Mouse (Mus musculus) megakaryocyte, embryonic 14.5 days (primary cell): Measurements from ENCODE around the gene Baz2a. TPM values are rescaled to one million over a fixed set of nuclear protein-coding genes. Genes with fewer than 3 reads are reported as not detected.
"Not testable (repeated sequence)": the region's sequence is repeated elsewhere in the genome, so short reads cannot be mapped to it uniquely, and the experiment has no call there.

Source experiments
- H3K27me3 ChIP-seq: replicated peaks from 2 replicates; pipeline ENCODE3; 2012; ENCODE audit warnings: inconsistent platforms
- H3K36me3 ChIP-seq: replicated peaks from 2 replicates; pipeline ENCODE3; 2012; ENCODE audit warnings: low read length, inconsistent platforms, mixed read lengths
- H3K4me1 ChIP-seq: 2 replicates; pipeline ENCODE4 v1.6.1; 2012; ENCODE audit warnings: inconsistent platforms
- H3K4me3 ChIP-seq: replicated peaks from 2 replicates; pipeline ENCODE3; 2012; ENCODE audit warnings: moderate library complexity, mild to moderate bottlenecking, inconsistent platforms
- H3K9me3 ChIP-seq: 2 replicates; pipeline ENCODE4 v1.6.1; 2012; ENCODE audit warnings: inconsistent platforms
- FLI1 ChIP-seq: IDR thresholded peaks from 2 replicates; pipeline ENCODE4 v1.6.1; 2012; ENCODE audit warnings: low read length, inconsistent platforms, mixed read lengths
- GATA1 ChIP-seq: IDR thresholded peaks from 3 replicates; pipeline ENCODE4 v1.6.1; 2012; ENCODE audit warnings: mixed read lengths, low read length, inconsistent platforms, borderline replicate concordance
- polyA plus RNA-seq: library from polyadenylated mRNA; stranded (reverse); fragments of >175 nt; gene quantifications from 2 replicates; pipeline ENCODE4 v1.2.3, GENCODE M21; 2012; ENCODE audit warnings: low replicate concordance; ENCODE audit not compliant: insufficient read depth

Gene Baz2a
- polyA plus RNA-seq, 1 experiment, result 16.7 TPM

DNA sequence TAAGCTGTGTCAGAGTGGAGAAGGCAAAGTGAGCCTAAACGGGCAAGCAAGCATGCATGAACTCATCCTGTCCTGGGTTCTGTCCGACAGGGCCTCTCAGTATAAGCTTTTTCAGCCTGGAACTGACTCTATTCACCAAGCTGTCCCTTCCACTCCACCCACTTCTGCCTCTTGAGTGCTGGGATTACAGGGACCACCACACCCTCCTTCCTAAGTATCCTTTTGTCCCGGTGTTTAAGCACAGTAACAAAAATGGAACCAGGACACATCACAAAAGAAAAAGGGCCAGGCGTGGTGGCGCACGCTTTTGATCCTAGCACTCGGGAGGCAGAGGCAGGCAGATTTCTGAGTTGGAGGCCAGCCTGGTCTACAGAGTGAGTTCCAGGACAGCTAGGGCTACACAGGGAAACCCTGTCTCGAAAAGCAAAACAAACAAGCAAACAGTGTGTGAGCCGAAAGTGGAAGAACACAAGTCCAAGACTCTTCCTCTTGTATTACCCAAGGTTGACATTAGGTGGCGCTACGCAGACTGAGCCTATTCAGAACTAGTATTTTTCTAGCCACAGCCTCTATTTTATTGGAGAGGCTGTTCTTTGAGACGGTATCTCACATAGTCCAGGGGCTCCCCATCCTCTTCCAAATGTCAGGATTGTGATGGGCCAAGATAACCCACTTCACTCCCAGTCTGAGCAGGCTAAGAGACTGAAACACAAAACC lies 49.0 kb downstream of the Baz2a start:
- H3K36me3 ChIP-seq, result peaks cover 68% of the 10 kb centered on the region
- no peaks in the 10 kb centered on the region for H3K9me3 ChIP-seq
- TF ChIP-seq FLI1, result no peak
- TF ChIP-seq GATA1, result no peak
- H3K27me3 ChIP-seq, result no peaks in the 10 kb centered on the region
- H3K4me3 ChIP-seq, result no peak overlapping the region
- H3K4me1 ChIP-seq, result no peaks in the 10 kb centered on the region

DNA sequence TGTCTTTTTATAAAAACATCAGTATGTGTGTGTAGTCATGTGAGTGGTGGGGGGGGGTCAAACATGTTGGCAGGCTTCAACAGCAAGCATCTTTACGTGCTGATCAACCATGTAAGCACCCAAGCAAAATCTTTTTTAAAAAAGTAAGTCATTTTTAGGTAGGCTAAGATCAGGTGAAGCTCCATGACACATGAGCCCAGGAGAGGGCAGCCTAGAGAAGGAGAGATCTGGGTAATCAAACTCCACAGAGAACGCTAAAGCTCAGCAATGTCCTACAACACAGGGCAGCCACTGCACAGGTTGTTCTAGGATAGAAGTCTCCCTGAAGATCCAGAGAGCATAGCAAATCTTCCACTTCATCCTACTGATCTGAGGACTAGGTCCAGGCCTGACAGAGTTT lies 50.8 kb downstream of the Baz2a start:
- Histone ChIP-seq H3K9me3 (no peaks in the 10 kb centered on the region), H3K4me1 (no peaks in the 10 kb centered on the region), H3K36me3 (peaks cover 70% of the 10 kb centered on the region), H3K4me3 (no peak overlapping the region), H3K27me3 (no peaks in the 10 kb centered on the region)
- TF ChIP-seq GATA1, result no peak
- no peak for TF ChIP-seq FLI1

DNA sequence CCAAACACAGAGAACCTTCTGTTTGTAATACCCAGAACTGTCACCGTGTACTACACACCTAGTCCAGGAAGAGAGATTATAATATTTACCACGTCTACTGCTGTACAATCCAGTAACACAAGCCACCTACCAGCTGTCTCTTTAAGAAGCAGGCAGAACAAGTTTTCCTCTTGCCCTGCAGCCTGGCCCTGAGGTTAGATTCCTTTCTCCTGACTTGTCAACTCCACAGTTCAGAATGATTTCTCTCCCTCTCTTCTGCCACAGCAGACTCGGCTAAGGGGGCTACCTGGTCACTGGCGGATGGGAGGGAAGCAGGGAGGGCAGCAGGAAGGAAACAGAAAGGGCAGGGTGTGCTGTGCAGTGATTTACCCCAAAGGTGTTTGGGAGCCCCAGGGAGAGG lies 52.3 kb downstream of the Baz2a start:
- no peaks in the 10 kb centered on the region for H3K9me3 ChIP-seq
- peaks cover 58% of the 10 kb centered on the region for H3K36me3 ChIP-seq
- H3K4me3 ChIP-seq, result no peak overlapping the region
- H3K4me1 ChIP-seq, result peaks cover 2% of the 10 kb centered on the region
- H3K27me3 ChIP-seq, result no peaks in the 10 kb centered on the region
- TF ChIP-seq GATA1 (no peak), FLI1 (no peak)

DNA sequence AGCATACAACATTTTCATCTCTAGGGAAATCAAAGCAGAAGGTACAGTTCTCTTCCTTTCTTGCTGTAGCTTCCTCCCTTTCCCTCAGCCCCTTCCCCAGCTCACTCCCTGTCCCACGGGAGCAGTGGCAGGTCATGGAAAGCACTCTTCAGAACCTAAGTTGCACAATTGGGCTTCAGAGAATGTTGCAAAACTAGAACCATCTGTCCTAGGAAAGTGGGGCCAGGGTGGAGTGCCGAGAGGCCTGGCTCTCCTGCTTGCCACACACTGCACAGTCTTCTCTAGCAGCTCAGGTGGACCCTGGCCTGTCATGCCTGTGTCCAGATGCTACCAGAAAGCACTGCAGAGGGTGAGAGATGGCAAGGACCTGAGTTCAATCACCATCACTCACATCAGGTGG lies 53.6 kb downstream of the Baz2a start:
- H3K36me3 ChIP-seq, result peaks cover 50% of the 10 kb centered on the region
- no peaks in the 10 kb centered on the region for H3K27me3 ChIP-seq
- H3K9me3 ChIP-seq, result no peaks in the 10 kb centered on the region
- no peak overlapping the region for H3K4me3 ChIP-seq
- H3K4me1 ChIP-seq, result peaks cover 15% of the 10 kb centered on the region
- TF ChIP-seq FLI1, result no peak
- no peak for TF ChIP-seq GATA1

DNA sequence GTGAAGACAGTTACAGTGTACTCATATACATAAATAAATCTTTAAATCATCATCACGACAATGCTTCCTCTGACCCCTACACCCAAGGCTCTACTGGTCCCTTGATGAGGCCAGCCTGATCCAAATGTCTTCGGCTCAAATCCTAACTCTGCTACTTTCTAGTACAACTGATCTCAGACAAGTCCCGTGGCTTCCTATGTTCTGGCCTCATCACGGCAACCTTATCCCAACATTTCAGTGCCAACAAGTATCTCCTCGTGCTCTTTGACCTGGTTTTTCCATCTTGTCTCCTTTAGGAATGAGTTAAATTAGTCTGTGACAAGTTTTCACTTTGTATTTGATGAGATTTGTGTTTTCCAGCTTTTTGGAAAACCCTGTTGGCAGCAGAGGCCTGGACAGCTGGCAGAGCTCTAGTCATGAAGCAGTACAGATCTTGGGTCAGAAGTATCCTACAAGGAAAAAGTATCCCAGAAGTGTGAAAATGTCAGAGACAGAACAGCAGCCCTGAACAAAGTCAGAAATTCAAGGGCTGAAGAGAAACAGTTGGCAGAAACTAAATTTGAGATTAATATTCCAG lies 57.5 kb downstream of the Baz2a start:
- Histone ChIP-seq H3K27me3 (no peaks in the 10 kb centered on the region), H3K4me3 (peak overlapping the region; percentile 87), H3K36me3 (peaks cover 36% of the 10 kb centered on the region), H3K4me1 (peaks cover 21% of the 10 kb centered on the region), H3K9me3 (no peaks in the 10 kb centered on the region)
- TF ChIP-seq GATA1, result no peak
- no peak for TF ChIP-seq FLI1

DNA sequence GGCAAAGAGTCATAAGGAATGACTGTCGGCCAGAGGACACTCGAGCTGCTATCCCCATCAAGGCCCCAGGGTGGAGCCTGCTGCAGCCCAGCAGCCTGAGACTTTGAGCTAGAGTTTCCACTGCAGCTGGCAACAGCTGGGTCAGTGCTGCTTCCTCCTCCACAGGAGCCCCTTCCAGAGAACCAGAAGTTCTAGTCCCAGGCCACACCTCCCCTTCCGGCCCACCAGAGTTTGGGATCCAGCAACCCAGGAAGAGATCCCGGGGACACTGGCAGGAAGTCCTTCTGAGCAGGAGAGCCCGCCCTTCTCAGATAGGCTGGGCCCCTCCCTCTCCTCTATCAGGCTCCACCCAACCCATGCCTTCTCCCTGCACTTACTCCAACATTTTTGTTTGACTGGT lies 58.2 kb downstream of the Baz2a start:
- peak overlapping the region; percentile 87 for H3K4me3 ChIP-seq
- H3K27me3 ChIP-seq, result no peaks in the 10 kb centered on the region
- H3K4me1 ChIP-seq, result peaks cover 21% of the 10 kb centered on the region
- no peak for TF ChIP-seq FLI1
- TF ChIP-seq GATA1, result no peak
- H3K9me3 ChIP-seq, result no peaks in the 10 kb centered on the region
- peaks cover 32% of the 10 kb centered on the region for H3K36me3 ChIP-seq

DNA sequence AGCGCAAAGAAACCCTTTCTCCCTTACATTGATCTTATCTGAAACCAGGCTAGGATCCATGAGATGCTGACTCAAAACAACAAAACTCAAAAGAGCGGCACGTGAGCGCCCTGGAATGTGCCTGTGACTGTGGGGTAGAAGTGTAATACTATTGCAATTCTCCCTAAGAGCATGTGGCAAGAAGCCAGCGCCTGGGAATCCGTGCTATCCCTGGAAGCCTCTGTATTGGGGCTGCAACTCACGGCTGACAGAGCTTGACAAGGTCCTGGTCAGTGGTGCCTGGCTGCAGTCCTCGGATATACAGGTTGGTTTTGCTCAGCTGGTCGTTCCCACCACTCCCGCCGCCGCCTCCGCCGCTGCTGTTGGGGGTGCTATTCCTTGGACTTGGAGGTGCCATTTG lies 59.6 kb downstream of the Baz2a start:
- Histone ChIP-seq H3K9me3 (no peaks in the 10 kb centered on the region), H3K36me3 (peaks cover 20% of the 10 kb centered on the region), H3K4me1 (peaks cover 21% of the 10 kb centered on the region), H3K4me3 (no peak overlapping the region), H3K27me3 (no peaks in the 10 kb centered on the region)
- TF ChIP-seq FLI1, result no peak
- TF ChIP-seq GATA1, result no peak

DNA sequence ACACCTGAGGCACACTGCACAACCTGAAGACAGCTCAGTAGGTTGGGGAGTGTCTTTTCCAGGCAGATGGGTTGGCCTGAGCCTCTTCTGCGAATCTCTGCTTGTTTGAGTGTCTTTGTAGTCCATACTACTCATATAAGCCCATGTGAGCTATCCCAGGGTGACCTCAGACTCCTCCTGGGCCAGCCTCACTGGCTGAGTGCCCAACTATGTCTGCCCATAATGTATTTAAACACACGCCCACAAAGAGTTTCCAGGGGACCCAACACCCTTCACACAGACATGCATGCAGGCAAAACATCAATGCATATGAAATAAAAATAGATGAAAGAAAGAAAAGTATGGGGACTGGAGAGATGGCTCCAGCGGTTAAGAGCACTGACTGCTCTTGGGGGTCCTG lies 62.6 kb downstream of the Baz2a start:
- H3K4me1 ChIP-seq, result peaks cover 16% of the 10 kb centered on the region
- H3K4me3 ChIP-seq, result no peak overlapping the region
- TF ChIP-seq GATA1 (no peak), FLI1 (no peak)
- H3K27me3 ChIP-seq, result no peaks in the 10 kb centered on the region
- H3K9me3 ChIP-seq, result no peaks in the 10 kb centered on the region
- H3K36me3 ChIP-seq, result peaks cover 13% of the 10 kb centered on the region

DNA sequence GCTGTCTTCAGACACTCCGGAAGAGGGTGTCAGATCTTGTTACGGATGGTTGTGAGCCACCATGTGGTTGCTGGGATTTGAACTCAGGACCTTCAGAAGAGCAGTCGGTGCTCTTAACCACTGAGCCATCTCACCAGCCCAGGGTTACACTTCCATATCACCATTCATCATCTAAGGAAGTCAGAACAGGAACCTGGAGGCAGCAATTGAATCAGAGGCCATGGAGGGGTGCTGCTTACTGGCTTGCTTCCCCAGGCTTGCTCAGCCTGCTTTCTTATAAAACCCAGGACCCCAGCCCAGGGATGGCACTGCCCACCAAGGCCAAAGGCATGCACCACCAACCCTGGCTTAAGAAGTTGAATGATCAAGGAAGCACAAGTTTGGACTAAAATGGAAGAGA lies 74.3 kb downstream of the Baz2a start:
- H3K9me3 ChIP-seq, H3K27me3 ChIP-seq, H3K36me3 ChIP-seq, H3K4me3 ChIP-seq: not testable (repeated sequence)
- peaks cover 23% of the 10 kb centered on the region for H3K4me1 ChIP-seq

DNA sequence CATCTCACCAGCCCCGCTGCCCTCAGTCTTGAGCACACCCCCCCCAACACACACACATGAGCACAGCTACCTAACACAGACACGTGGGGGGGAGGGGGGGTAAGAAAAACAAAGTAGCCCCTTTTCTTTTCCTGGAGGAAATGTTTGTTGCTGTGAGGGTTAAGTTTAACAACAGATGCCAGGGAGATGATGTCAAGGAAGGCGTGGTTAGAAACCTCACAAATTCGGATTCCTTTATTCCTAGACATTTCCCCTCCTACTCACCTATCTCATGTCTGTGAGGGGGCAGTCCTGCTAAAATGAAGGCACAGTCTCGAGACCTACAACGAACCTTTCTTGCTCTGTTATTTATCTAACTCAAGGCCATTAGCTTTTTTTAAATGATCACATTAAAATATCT lies 75.7 kb downstream of the Baz2a start:
- no peaks in the 10 kb centered on the region for H3K27me3 ChIP-seq
- H3K4me3 ChIP-seq, result no peak overlapping the region
- no peak for TF ChIP-seq GATA1
- TF ChIP-seq FLI1, result no peak
- peaks cover 3% of the 10 kb centered on the region for H3K36me3 ChIP-seq
- H3K9me3 ChIP-seq, result 0 out of 2 replicates have a peak, but pooled peaks cover 3% of the 10 kb centered on the region
- H3K4me1 ChIP-seq, result peaks cover 23% of the 10 kb centered on the region

DNA sequence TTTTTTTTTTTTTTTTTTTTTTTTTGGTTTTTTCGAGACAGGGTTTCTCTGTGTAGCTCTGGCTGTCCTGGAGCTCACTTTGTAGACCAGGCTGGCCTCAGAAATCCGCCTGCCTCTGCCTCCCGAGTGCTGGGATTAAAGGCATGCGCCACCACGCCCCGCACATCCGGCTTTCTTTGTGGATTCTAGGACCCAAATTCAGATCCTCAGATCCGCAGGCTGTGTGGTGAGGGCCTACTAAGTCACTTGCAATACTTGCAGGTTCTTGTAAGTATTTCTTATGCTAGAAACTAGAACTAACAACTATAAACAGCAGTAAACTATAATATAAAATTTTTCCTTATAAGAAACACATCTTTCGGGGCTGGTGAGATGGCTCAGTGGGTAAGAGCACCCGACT lies 80.0 kb downstream of the Baz2a start:
- H3K4me1 ChIP-seq, result peaks cover 34% of the 10 kb centered on the region
- not testable (repeated sequence) for H3K4me3 ChIP-seq, H3K9me3 ChIP-seq, H3K27me3 ChIP-seq, H3K36me3 ChIP-seq
